Mouse (Mus musculus): ENCODE data around the gene Dcbld2.
A peak's percentile ranks its signal among the peaks of the same experiment; 100 is the strongest.

The Dcbld2 gene

DNA sequence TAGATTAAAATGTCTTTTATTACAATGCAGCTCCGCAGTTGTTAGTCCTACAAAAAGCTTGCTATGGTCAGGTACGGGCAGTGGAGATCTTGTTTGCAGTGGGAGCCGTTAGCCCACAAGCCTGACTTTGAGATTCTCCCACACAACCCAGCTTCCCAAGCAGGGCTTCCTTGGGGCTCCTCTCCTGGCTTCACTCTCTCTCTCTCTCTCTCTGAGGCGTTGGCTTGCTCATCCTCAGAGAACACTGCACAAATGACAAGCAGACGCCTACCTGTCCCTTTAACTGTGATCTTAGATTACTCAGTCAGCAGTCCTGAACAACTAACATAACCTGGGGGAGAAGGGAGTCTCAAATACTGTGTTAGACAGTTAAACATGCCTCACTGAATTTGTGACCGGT, 79.6 kb downstream of the Dcbld2 start:
- DNase-seq (ENCODE audit: low read depth, low spot score): no peak

DNA sequence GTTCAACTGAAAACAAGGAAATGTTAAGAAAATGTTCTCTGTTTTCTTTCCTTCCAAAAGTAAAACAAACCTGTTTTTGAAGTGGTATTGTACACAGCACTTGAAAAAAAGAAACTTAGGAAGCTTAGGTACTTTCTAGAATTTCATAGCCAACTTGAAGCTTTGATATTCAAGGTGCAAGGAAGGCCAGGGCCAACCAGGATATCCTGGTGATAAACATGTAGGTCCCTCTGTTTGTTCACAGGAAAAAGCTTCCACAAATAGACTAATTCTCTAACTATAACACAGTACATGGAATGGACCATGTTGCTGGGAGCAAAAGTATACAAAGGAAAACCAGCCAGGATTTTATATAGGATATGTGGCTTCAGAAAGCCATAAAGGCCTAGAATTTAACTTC, 88.5 kb downstream of the Dcbld2 start:
- DNase-seq (ENCODE audit: low read depth, low spot score): no peak

DNA sequence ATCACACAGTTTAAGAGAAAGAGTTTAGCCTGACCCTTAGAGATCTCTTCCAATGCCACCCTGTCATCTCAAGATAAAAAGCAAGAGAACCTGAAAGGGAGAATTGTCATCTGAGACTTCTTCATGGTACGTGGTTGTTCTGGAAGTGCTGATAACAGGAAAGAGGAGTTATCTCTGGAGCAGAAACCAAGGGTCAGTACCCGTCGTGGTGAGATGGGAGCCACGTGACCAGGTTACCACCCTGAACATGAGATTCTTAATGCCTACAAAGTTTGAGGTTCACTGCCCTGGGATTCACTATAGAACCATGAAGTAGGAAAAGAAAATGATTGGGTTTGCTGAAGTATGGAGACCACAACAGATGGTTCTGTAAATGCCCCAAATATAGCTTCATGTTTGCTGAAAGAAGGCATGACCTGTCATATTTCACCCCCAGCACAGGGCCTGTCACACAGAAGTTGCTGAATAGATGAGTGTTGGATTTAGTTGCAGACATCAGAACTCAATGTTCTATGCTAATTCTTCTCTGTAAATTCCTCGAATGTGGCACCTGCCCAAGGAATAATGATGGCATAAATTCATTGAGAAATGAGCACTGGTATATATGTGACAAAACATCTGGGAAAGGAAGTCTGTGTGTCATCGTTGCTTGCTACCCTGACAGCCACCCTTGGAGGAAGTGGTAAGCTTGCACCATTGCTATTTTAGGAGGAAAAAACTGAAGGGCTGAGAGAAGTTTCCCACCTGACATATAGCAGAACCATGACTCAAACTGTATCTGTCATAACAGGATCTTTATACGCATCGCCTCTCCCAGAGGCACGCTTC, 89.9 kb downstream of the Dcbld2 start:
- DNase-seq (ENCODE audit: low read depth, low spot score): no peak

DNA sequence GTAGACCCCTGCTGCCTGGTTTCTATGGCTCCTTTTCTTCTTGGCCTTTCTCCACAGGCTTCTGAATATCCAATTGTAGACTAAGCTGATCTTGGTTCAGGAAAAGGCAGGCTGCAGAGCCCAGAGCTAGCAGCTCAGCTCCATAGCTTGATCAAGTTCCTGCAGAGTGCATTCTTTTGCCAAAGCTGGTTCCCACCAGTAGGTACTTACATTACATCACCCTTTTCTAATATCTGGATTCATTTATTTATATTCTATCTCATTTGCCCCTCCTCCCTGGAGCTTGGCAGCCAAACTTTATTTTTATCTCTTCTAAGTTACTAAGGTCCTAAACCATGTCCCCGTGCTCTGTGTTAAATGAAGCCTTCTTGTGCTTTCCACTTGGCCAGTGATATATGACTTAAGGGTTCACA, 90.9 kb downstream of the Dcbld2 start:
- DNase-seq (ENCODE audit: low read depth, low spot score): no peak

- no peak for DNase-seq (ENCODE audit: low read depth, low spot score)
Measured at GRCm38 (mm10) chr16:58499650-58500049, 91.4 kb downstream of the Dcbld2 start.

- DNase-seq (ENCODE audit: low read depth, low spot score): no peak
Measured at GRCm38 (mm10) chr16:58501760-58502301, 93.6 kb downstream of the Dcbld2 start.

DNA sequence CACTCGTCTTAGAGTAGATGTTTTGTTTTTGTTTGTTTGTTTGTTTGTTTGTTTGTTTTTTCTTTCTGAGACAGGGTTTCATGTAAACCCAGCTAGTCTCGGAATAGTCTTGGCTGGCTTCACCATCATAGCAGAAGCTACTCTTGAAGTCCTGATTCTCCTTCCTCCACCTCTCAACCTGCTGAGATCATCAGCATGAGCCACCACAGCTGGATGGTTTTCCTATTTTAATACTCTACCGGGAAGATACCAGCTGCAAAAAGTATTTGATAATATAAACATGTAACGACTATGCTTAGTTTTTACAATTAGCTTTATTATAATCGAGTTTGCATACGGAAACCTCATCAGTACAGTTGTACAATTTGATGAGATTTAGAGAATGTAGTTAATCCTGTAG, 94.3 kb downstream of the Dcbld2 start:
- DNase-seq (ENCODE audit: low read depth, low spot score): no peak

DNA sequence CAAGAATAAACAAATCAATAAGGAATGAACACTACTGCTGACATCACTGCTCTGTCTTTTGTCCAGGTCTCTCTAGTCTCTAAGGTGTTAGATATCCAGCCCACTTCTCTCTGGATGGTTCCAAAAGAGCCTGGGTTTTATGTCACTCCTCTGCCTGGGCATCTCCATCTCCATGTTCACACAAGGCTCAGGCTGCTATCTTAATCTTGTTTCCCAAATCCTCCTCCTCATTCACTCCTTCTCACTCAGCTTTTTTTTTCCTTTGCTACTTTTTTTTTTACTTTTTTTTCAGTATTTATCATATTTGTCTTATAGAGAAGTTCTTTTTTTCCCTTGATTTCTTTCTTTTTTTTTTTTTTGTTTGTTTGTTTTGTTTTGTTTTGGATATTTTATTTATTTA, 96.7 kb downstream of the Dcbld2 start:
- DNase-seq (ENCODE audit: low read depth, low spot score): no peak

- DNase-seq (ENCODE audit: low read depth, low spot score): peak; percentile 83
Measured at GRCm38 (mm10) chr16:58512181-58512761, 104.0 kb downstream of the Dcbld2 start.

DNA sequence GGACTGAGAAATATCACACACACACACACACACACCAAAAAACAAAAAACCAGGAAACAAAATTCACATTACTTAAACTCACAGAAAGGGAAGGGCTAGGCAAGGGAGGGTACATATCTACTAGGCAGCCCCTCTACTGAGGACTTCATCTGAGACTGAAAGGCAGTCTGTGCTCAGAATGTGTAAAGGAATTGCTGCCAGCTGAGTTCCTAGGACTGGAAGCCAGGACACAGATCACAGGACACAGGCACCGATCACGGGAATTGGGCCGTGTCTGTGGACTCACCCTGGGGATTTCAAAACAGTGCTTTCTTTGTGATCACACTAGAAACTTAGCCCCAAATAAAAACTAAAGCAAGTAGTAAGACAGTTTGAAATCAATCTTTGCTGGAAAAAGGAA, 104.6 kb downstream of the Dcbld2 start:
- DNase-seq (ENCODE audit: low read depth, low spot score): peak; percentile 66

DNA sequence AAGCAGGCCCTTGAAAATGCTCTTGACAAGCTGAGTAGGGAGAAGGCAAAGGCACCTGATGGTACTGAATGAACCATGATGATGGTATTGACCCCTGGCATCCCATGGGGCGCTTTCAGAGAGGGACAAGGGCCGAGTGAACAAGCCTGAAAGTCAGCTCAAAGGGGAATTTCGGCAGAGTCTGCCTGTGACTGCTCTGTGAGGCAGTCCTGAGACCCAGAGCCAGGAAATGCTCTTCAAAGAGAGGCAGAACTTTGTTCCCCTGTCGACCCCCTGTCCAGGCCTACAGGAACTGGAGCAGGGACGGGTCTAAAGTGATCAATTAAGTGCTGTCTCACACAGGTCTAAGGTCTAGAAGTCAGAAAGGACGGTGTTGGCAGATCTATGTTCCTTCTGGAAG, 105.5 kb downstream of the Dcbld2 start:
- DNase-seq (ENCODE audit: low read depth, low spot score): no peak

GRCm38 (mm10) chr16:58514565-58514964, 106.3 kb downstream of the Dcbld2 start:
- peak; percentile 25 for DNase-seq (ENCODE audit: low read depth, low spot score)

GRCm38 (mm10) chr16:58516161-58516560, 107.9 kb downstream of the Dcbld2 start:
- DNase-seq (ENCODE audit: low read depth, low spot score): no peak

DNA sequence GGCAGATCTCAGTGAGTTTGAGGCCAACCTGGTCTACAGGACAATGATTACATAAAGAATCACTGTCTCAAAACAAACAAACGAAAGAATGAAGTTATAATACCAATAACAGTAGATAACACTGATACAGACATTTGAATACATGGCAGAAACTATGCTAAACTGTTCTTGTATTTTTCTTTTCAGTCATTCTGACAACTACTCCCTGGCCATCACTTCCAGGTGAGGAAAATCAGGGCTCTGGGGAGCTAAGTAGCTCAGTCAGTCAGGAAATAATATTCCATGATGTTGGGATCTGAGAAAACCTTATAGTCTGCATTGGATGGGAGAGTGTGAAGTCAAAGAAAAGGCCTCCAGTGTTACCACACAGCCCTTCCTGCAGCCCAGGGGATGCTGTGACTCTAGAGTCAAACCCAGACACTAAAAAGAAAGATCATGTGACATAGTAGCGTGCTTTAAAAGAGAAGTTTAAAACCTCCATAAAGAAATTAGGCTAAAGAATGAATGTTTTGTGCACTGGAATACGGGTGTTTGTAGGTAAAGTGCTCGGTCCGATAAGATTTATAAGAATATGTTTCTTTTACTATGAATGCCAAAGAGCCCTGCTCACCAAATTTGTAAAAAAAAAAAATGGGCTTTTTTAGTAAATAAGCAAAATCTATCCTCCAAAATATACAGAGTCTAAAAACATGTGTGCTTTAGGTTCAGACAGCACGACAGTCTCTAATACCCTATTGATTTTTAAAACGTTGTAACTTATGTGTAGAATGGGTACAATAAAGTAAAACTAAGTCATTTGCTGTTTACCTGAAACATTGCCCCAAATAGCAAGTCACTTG, 108.9 kb downstream of the Dcbld2 start:
- no peak for DNase-seq (ENCODE audit: low read depth, low spot score)
